Mouse (Mus musculus) neutrophil, adult 83 days (primary cell): Measurements from ENCODE around the gene Rnf13. TPM values are rescaled to one million over a fixed set of nuclear protein-coding genes. Genes with fewer than 3 reads are reported as not detected.

Experiments
- total RNA-seq, 2 experiments: library from RNA; stranded (reverse); gene quantifications; one replicate each; pipeline ENCODE4 v1.2.4; 2023

The Rnf13 gene
- total RNA-seq = 100 to 1,000 TPM in 1 of 2 experiments, 10 to 100 TPM in 1; 96.8 to 110 TPM

GRCm38 (mm10) chr3:57735511-57736370, at the start of gene Rnf13:
Gene Rnf13, plus strand, starts transcription at chr3:57736062.

GRCm38 (mm10) chr3:57692719-57693118, 43.1 kb upstream of the Rnf13 start, which contains the start of gene Ankub1:
Gene Ankub1, minus strand, starts transcription at chr3:57692799.

GRCm38 (mm10) chr3:57847760-57848185, 111.9 kb downstream of the Rnf13 start, which contains the start of gene Pfn2:
Gene Pfn2, minus strand, starts transcription at chr3:57848079.

Other genes with a start within 250 kb of the Rnf13 start
- under 1 TPM; 0.13 to 0.20 TPM for gene Wwtr1, start 160.2 kb upstream of the Rnf13 start, total RNA-seq
- gene Commd2, start 84.3 kb upstream of the Rnf13 start, total RNA-seq = 10 to 100 TPM; 16.8 to 18.4 TPM
- not detected for gene Ankub1, start 43.3 kb upstream of the Rnf13 start, total RNA-seq
- under 1 TPM in 1 of 2 experiments, not detected in 1; 0.18 TPM for gene Pfn2, start 112.0 kb downstream of the Rnf13 start, total RNA-seq